Mouse (Mus musculus): Measurements from ENCODE around the gene BC052040. TPM values are rescaled to one million over a fixed set of nuclear protein-coding genes. Genes with fewer than 3 reads are reported as not detected.
A peak's percentile ranks its signal among the peaks of the same experiment; 100 is the strongest.

The BC052040 gene
- polyA plus RNA-seq, 1 experiment, result 2.9 TPM

GRCm38 (mm10) chr2:115702610-115703009 is 121.1 kb downstream of the BC052040 start:
- no peak for DNase-seq (ENCODE audit: low read depth)

- DNase-seq (ENCODE audit: low read depth), result no peak
Observed at GRCm38 (mm10) chr2:115717535-115717934, 136.0 kb downstream of the BC052040 start.

- DNase-seq (ENCODE audit: low read depth), result no peak
Observed at GRCm38 (mm10) chr2:115717980-115718379, 136.5 kb downstream of the BC052040 start.

- peak; percentile 34 for DNase-seq (ENCODE audit: low read depth)
Observed at GRCm38 (mm10) chr2:115723452-115723851, 141.9 kb downstream of the BC052040 start.

GRCm38 (mm10) chr2:115724216-115724615 is 142.7 kb downstream of the BC052040 start:
- no peak for DNase-seq (ENCODE audit: low read depth)

GRCm38 (mm10) chr2:115724726-115725125 is 143.2 kb downstream of the BC052040 start:
- no peak for DNase-seq (ENCODE audit: low read depth)

- no peak for DNase-seq (ENCODE audit: low read depth)
Observed at GRCm38 (mm10) chr2:115725503-115725902, 144.0 kb downstream of the BC052040 start.

GRCm38 (mm10) chr2:115725926-115726325 is 144.4 kb downstream of the BC052040 start:
- no peak for DNase-seq (ENCODE audit: low read depth)

GRCm38 (mm10) chr2:115726806-115727205 is 145.3 kb downstream of the BC052040 start:
- DNase-seq (ENCODE audit: low read depth), result no peak

GRCm38 (mm10) chr2:115728627-115729026 is 147.1 kb downstream of the BC052040 start:
- DNase-seq (ENCODE audit: low read depth), result no peak

GRCm38 (mm10) chr2:115730502-115730901 is 149.0 kb downstream of the BC052040 start:
- DNase-seq (ENCODE audit: low read depth), result no peak

GRCm38 (mm10) chr2:115731171-115731570 is 149.7 kb downstream of the BC052040 start:
- no peak for DNase-seq (ENCODE audit: low read depth)

GRCm38 (mm10) chr2:115732572-115732971 is 151.1 kb downstream of the BC052040 start:
- DNase-seq (ENCODE audit: low read depth), result no peak

GRCm38 (mm10) chr2:115733017-115733692 is 151.6 kb downstream of the BC052040 start:
- DNase-seq (ENCODE audit: low read depth), result no peak

GRCm38 (mm10) chr2:115734850-115735249 is 153.3 kb downstream of the BC052040 start:
- no peak for DNase-seq (ENCODE audit: low read depth)

- no peak for DNase-seq (ENCODE audit: low read depth)
Observed at GRCm38 (mm10) chr2:115736416-115736815, 154.9 kb downstream of the BC052040 start.

- DNase-seq (ENCODE audit: low read depth), result no peak
Observed at GRCm38 (mm10) chr2:115737966-115738365, 156.4 kb downstream of the BC052040 start.

GRCm38 (mm10) chr2:115742061-115742460 is 160.5 kb downstream of the BC052040 start:
- DNase-seq (ENCODE audit: low read depth), result no peak

GRCm38 (mm10) chr2:115747639-115748038 is 166.1 kb downstream of the BC052040 start:
- DNase-seq (ENCODE audit: low read depth), result no peak

GRCm38 (mm10) chr2:115751177-115751576 is 169.7 kb downstream of the BC052040 start:
- no peak for DNase-seq (ENCODE audit: low read depth)

GRCm38 (mm10) chr2:115757685-115758084 is 176.2 kb downstream of the BC052040 start:
- no peak for DNase-seq (ENCODE audit: low read depth)

GRCm38 (mm10) chr2:115758542-115758941 is 177.0 kb downstream of the BC052040 start:
- DNase-seq (ENCODE audit: low read depth), result no peak

- no peak for DNase-seq (ENCODE audit: low read depth)
Observed at GRCm38 (mm10) chr2:115764595-115765305, 183.2 kb downstream of the BC052040 start.
